Mouse (Mus musculus) MEL (cell line): ENCODE data around the gene Crlf2. TPM values are rescaled to one million over a fixed set of nuclear protein-coding genes. Genes with fewer than 3 reads are reported as not detected.

Experiments
- DNase-seq: peaks from one replicate; pipeline ENCODE4 v3.0.0; 2011; ENCODE audit warnings: low read depth, low spot score
- H3K27ac ChIP-seq: 2 replicates; pipeline ENCODE4 v1.5.1; 2012; ENCODE audit warnings: low read depth, mild to moderate bottlenecking, control low read depth, low read length, moderate library complexity; ENCODE audit not compliant: control insufficient read depth
- H3K27me3 ChIP-seq, 2 experiments: fragments of 150-350 bp in 1 of 2; sonication (generic) in 1 of 2; 2 replicates each; pipeline ENCODE4 v1.6.1; 2012; ENCODE audit warnings: low read length in 2 of 2, mild to moderate bottlenecking in 2 of 2, improper control_type of control experiment in 1 of 2, moderate library complexity in 1 of 2; ENCODE audit not compliant: insufficient read depth in 2 of 2, control insufficient read depth in 1 of 2
- H3K36me3 ChIP-seq, 2 experiments: 2 replicates each; pipeline ENCODE4 v1.6.1; 2012 to 2014; ENCODE audit warnings: low read length in 2 of 2, improper control_type of control experiment in 1 of 2, inconsistent platforms in 1 of 2, mild to moderate bottlenecking in 1 of 2; ENCODE audit not compliant: insufficient read depth in 2 of 2, control insufficient read depth in 1 of 2
- H3K4me1 ChIP-seq, 2 experiments: fragments of 150-350 bp in 1 of 2; sonication (generic) in 1 of 2; 2 replicates each; pipeline ENCODE4 v1.6.1; 2012; ENCODE audit warnings: low read length in 2 of 2, improper control_type of control experiment in 1 of 2, mild to moderate bottlenecking in 1 of 2; ENCODE audit not compliant: insufficient read depth in 2 of 2, control insufficient read depth in 1 of 2
- H3K4me3 ChIP-seq, 2 experiments: fragments of 150-350 bp in 1 of 2; sonication (generic) in 1 of 2; 2 replicates each; pipeline ENCODE4 v1.5.1; 2012; ENCODE audit warnings: low read depth in 2 of 2, low read length in 2 of 2, mild to moderate bottlenecking in 2 of 2, moderate library complexity in 2 of 2, control low read depth in 1 of 2, improper control_type of control experiment in 1 of 2; ENCODE audit not compliant: control insufficient read depth in 1 of 2, insufficient read depth in 1 of 2
- H3K79me2 ChIP-seq: 2 replicates; pipeline ENCODE4 v1.6.1; 2012; ENCODE audit warnings: mild to moderate bottlenecking, low read length, moderate library complexity; ENCODE audit not compliant: control insufficient read depth, poor library complexity, insufficient read depth
- H3K9ac ChIP-seq: 2 replicates; pipeline ENCODE4 v1.6.1; 2012; ENCODE audit warnings: low read depth, mild to moderate bottlenecking, control low read depth, low read length, moderate library complexity; ENCODE audit not compliant: control insufficient read depth, poor library complexity, severe bottlenecking
- H3K9me3 ChIP-seq: fragments of 150-350 bp; sonication (generic); replicated peaks from 2 replicates; pipeline ENCODE4 v1.6.1; 2012; ENCODE audit warnings: mild to moderate bottlenecking, low read length, improper control_type of control experiment, moderate library complexity; ENCODE audit not compliant: insufficient read depth
- CTCF ChIP-seq, 3 experiments: IDR thresholded peaks in 2 of 3; conservative IDR thresholded peaks in 1 of 3; 2 replicates each; pipeline ENCODE4 v1.5.1; 2011 to 2012; ENCODE audit warnings: low read length in 3 of 3, low read depth in 2 of 3, mild to moderate bottlenecking in 2 of 3, improper control_type of control experiment in 1 of 3, inconsistent platforms in 1 of 3, mixed read lengths in 1 of 3, moderate library complexity in 1 of 3; ENCODE audit not compliant: control insufficient read depth in 1 of 3, insufficient read depth in 1 of 3, poor library complexity in 1 of 3, severe bottlenecking in 1 of 3
- E2F4 ChIP-seq: IDR thresholded peaks from 2 replicates; pipeline ENCODE4 v1.6.1; 2011; ENCODE audit warnings: low read depth, low read length, improper control_type of control experiment, borderline replicate concordance
- ELF1 ChIP-seq: IDR thresholded peaks from 2 replicates; pipeline ENCODE4 v1.6.1; 2014; ENCODE audit warnings: low read depth, mild to moderate bottlenecking, inconsistent platforms, low read length, improper control_type of control experiment, moderate library complexity
- EP300 ChIP-seq, 2 experiments: IDR thresholded peaks; 2 replicates each; pipeline ENCODE4 v1.6.1; 2011; ENCODE audit warnings: improper control_type of control experiment in 2 of 2, low read length in 2 of 2, low read depth in 1 of 2, mild to moderate bottlenecking in 1 of 2
- GABPA ChIP-seq: IDR thresholded peaks from 2 replicates; pipeline ENCODE4 v1.6.1; 2012; ENCODE audit warnings: low read depth, mild to moderate bottlenecking, inconsistent platforms, low read length, improper control_type of control experiment, moderate library complexity
- GATA1 ChIP-seq: IDR thresholded peaks from 2 replicates; pipeline ENCODE4 v1.6.1; 2011; ENCODE audit warnings: low read depth, low read length, improper control_type of control experiment
- HCFC1 ChIP-seq: IDR thresholded peaks from 2 replicates; pipeline ENCODE4 v1.6.1; 2012; ENCODE audit warnings: low read depth, mild to moderate bottlenecking, inconsistent platforms, low read length, improper control_type of control experiment, moderate library complexity
- MAFK ChIP-seq: IDR thresholded peaks from 2 replicates; pipeline ENCODE4 v1.6.1; 2011; ENCODE audit warnings: low read depth, mild to moderate bottlenecking, low read length, improper control_type of control experiment, borderline replicate concordance
- MAX ChIP-seq: IDR thresholded peaks from 2 replicates; pipeline ENCODE4 v1.6.1; 2011; ENCODE audit warnings: low read length, improper control_type of control experiment
- MEF2A ChIP-seq: IDR thresholded peaks from 2 replicates; pipeline ENCODE4 v1.6.1; 2014; ENCODE audit warnings: low read depth, mild to moderate bottlenecking, inconsistent platforms, low read length, improper control_type of control experiment; ENCODE audit not compliant: poor library complexity, insufficient replicate concordance, severe bottlenecking; ENCODE audit errors: extremely low read depth
- MXI1 ChIP-seq: IDR thresholded peaks from 2 replicates; pipeline ENCODE4 v1.6.1; 2011; ENCODE audit warnings: mild to moderate bottlenecking, low read depth, low read length, improper control_type of control experiment
- MYB ChIP-seq: IDR thresholded peaks from 2 replicates; pipeline ENCODE4 v1.6.1; 2011; ENCODE audit warnings: mild to moderate bottlenecking, low read depth, low read length, improper control_type of control experiment
- POLR2A ChIP-seq, 2 experiments: IDR thresholded peaks; 2 replicates each; pipeline ENCODE4 v1.6.1; 2011 to 2012; ENCODE audit warnings: low read length in 2 of 2, mild to moderate bottlenecking in 2 of 2, control low read depth in 1 of 2, improper control_type of control experiment in 1 of 2, low read depth in 1 of 2, moderate library complexity in 1 of 2; ENCODE audit not compliant: control insufficient read depth in 1 of 2, insufficient read depth in 1 of 2, poor library complexity in 1 of 2
- POLR2AphosphoS2 ChIP-seq: IDR thresholded peaks from 2 replicates; pipeline ENCODE4 v1.6.1; 2011; ENCODE audit warnings: low read length, improper control_type of control experiment
- POLR2AphosphoS5 ChIP-seq: IDR thresholded peaks from 2 replicates; pipeline ENCODE4 v1.6.1; 2012; ENCODE audit warnings: low read depth, borderline replicate concordance, mild to moderate bottlenecking, inconsistent platforms, low read length, moderate library complexity, mixed read lengths
- RAD21 ChIP-seq: IDR thresholded peaks from 2 replicates; pipeline ENCODE4 v1.6.1; 2011; ENCODE audit warnings: mild to moderate bottlenecking, low read depth, low read length, improper control_type of control experiment
- RCOR1 ChIP-seq: IDR thresholded peaks from 2 replicates; pipeline ENCODE4 v1.6.1; 2012; ENCODE audit warnings: low read depth, mild to moderate bottlenecking, inconsistent platforms, low read length, improper control_type of control experiment
- SMC3 ChIP-seq: IDR thresholded peaks from 2 replicates; pipeline ENCODE4 v1.6.1; 2011; ENCODE audit warnings: low read depth, low read length, improper control_type of control experiment
- TAL1 ChIP-seq: IDR thresholded peaks from 2 replicates; pipeline ENCODE4 v1.6.1; 2012; ENCODE audit warnings: mild to moderate bottlenecking, inconsistent platforms, low read length, moderate library complexity, mixed read lengths
- TBP ChIP-seq: IDR thresholded peaks from 2 replicates; pipeline ENCODE4 v1.8.0; 2011; ENCODE audit warnings: low read depth, low read length, improper control_type of control experiment
- USF1 ChIP-seq: IDR thresholded peaks from 2 replicates; pipeline ENCODE4 v1.6.1; 2014; ENCODE audit warnings: low read depth, mild to moderate bottlenecking, inconsistent platforms, low read length, improper control_type of control experiment, moderate library complexity
- ZKSCAN1 ChIP-seq: IDR thresholded peaks from 2 replicates; pipeline ENCODE4 v1.6.1; 2012; ENCODE audit warnings: low read depth, mild to moderate bottlenecking, inconsistent platforms, low read length, improper control_type of control experiment, moderate library complexity
- polyA plus RNA-seq, 2 experiments: library from polyadenylated mRNA; stranded (reverse) in 1 of 2; unstranded in 1 of 2; fragments of >175 nt in 1 of 2; fragments of >200 nt in 1 of 2; gene quantifications; 2 replicates each; pipeline versions ENCODE4 v1.2.1 to v1.2.4; 2012; ENCODE audit warnings: low replicate concordance in 2 of 2, low read depth in 1 of 2; ENCODE audit not compliant: insufficient read length in 2 of 2, insufficient read depth in 1 of 2, missing spikeins in 1 of 2
- total RNA-seq: library from RNA; depleted of rRNA; stranded (reverse); fragments of 300-350 nt; gene quantifications from 2 replicates; pipeline ENCODE4 v1.2.3, GENCODE M21; 2012

Crlf2 gene
- total and polyA plus RNA-seq, 3 experiments, result 11.1 to 14.1 TPM; not detected in 1

GRCm38 (mm10) chr5:109551041-109551765, 7.6 kb downstream of the Crlf2 start:
- Histone ChIP-seq H3K27ac (no peak overlapping the region), H3K36me3 (peaks cover 0 to 2% of the 10 kb centered on the region in 2 experiments; a peak in 1 of 4 replicates), H3K9ac (no peak overlapping the region), H3K4me3 (no peak overlapping the region), H3K79me2 (no peaks in the 10 kb centered on the region), H3K27me3 (no peaks in the 10 kb centered on the region), H3K4me1 (peaks cover 0 to 3% of the 10 kb centered on the region in 2 experiments; a peak in 2 of 4 replicates)
- TF ChIP-seq MEF2A, result no peak
- TF ChIP-seq CTCF (IDR thresholded peaks at IDR 0.05 in 2 of 3, conservative IDR thresholded peaks at IDR 0.05 in 1 of 3; ENCODE audit: control insufficient read depth in 1 of 3, insufficient read depth in 1 of 3, low read depth in 2 of 3, low read length in 3 of 3, poor library complexity in 1 of 3, severe bottlenecking in 1 of 3), result no peak
- no peak for TF ChIP-seq SMC3
- TF ChIP-seq, all 39 proteins: peak for 0
- peak; percentile 10 for DNase-seq
- no peaks in the 10 kb centered on the region for H3K9me3 ChIP-seq

GRCm38 (mm10) chr5:109550225-109550935, 8.4 kb downstream of the Crlf2 start:
- Histone ChIP-seq H3K79me2 (no peaks in the 10 kb centered on the region), H3K36me3 (peaks cover 0 to 2% of the 10 kb centered on the region in 2 experiments; a peak in 1 of 4 replicates), H3K9ac (no peak overlapping the region), H3K27me3 (no peaks in the 10 kb centered on the region), H3K27ac (no peak overlapping the region), H3K4me1 (peaks cover 0 to 3% of the 10 kb centered on the region in 2 experiments; a peak in 2 of 4 replicates), H3K9me3 (no peaks in the 10 kb centered on the region)
- peak; percentile 6 for DNase-seq
- TF ChIP-seq MAX (no peak), ZKSCAN1 (peak; percentile 86)
- TF ChIP-seq, all 39 proteins: peak for 1
- H3K4me3 ChIP-seq, result no peak overlapping the region

DNA sequence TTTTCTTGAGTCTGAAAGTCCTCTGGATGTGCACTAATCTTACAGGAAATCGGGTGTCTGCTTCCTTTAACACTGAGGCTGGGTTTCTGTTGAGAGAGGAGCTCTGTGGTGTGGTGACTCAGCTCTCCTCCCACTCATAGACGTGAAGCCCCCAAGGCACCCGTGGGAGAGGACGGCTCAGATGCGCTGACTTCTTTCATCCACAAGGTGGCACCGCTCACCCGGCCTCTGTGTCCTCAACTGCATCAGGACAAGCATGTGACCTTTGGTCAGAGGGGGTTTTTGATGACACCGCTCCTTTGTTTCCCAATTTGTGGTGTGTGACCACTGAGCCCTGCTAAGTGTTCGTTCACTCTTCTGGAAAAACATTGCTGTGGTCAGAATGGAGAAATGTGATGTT, 10.1 kb downstream of the Crlf2 start:
- no peaks in the 10 kb centered on the region for H3K27me3 ChIP-seq
- peaks cover 0 to 3% of the 10 kb centered on the region in 2 experiments; a peak in 2 of 4 replicates for H3K4me1 ChIP-seq
- no peak overlapping the region for H3K4me3 ChIP-seq
- peaks cover 0 to 2% of the 10 kb centered on the region in 2 experiments; a peak in 1 of 4 replicates for H3K36me3 ChIP-seq
- H3K27ac ChIP-seq, result no peak overlapping the region
- no peak overlapping the region for H3K9ac ChIP-seq
- peak; percentile 56 for DNase-seq
- H3K9me3 ChIP-seq, result no peaks in the 10 kb centered on the region
- H3K79me2 ChIP-seq, result no peaks in the 10 kb centered on the region
- no peak for TF ChIP-seq MEF2A
- TF ChIP-seq MAFK, result no peak
- TF ChIP-seq ELF1, result no peak
- no peak for TF ChIP-seq TBP
- no peak for TF ChIP-seq GABPA
- TF ChIP-seq RAD21, result peak; percentile 60
- TF ChIP-seq ZKSCAN1, result no peak
- TF ChIP-seq SMC3, result peak; percentile 53
- no peak for TF ChIP-seq POLR2AphosphoS2
- no peak for TF ChIP-seq EP300 (IDR thresholded peaks at IDR 0.05; ENCODE audit: low read depth in 1 of 2, low read length in 2 of 2)
- no peak for TF ChIP-seq GATA1
- TF ChIP-seq POLR2AphosphoS5, result no peak
- no peak for TF ChIP-seq POLR2A (IDR thresholded peaks at IDR 0.05; ENCODE audit: control insufficient read depth in 1 of 2, insufficient read depth in 1 of 2, low read depth in 1 of 2, low read length in 2 of 2, poor library complexity in 1 of 2)
- no peak for TF ChIP-seq TAL1
- TF ChIP-seq E2F4, result no peak
- TF ChIP-seq MYB, result no peak
- TF ChIP-seq USF1, result no peak
- TF ChIP-seq CTCF (IDR thresholded peaks at IDR 0.05 in 2 of 3, conservative IDR thresholded peaks at IDR 0.05 in 1 of 3; ENCODE audit: control insufficient read depth in 1 of 3, insufficient read depth in 1 of 3, low read depth in 2 of 3, low read length in 3 of 3, poor library complexity in 1 of 3, severe bottlenecking in 1 of 3), result peak; percentile 54 to 75 (median 66); a peak in 5 of 6 replicates
- TF ChIP-seq RCOR1, result no peak
- TF ChIP-seq HCFC1, result no peak
- TF ChIP-seq MXI1, result no peak
